Mouse (Mus musculus) lung, adult 2 months (tissue): ENCODE measurements around the gene U2surp.

ENCODE experiments used
- CTCF ChIP-seq: fragments of 200-500 bp; IDR thresholded peaks from 2 replicates; pipeline ENCODE4 v1.5.1; 2011; ENCODE audit warnings: mild to moderate bottlenecking, low read length, control low read depth; ENCODE audit not compliant: insufficient read depth
- POLR2A ChIP-seq: fragments of 200-500 bp; IDR thresholded peaks from 2 replicates; pipeline ENCODE4 v1.6.1; 2011; ENCODE audit warnings: low read depth, mild to moderate bottlenecking, control low read depth, low read length, borderline replicate concordance; ENCODE audit errors: extremely low read depth

GRCm38 (mm10) chr9:95488861-95489260, 22.9 kb downstream of the U2surp start:
- no peak for TF ChIP-seq POLR2A
- TF ChIP-seq CTCF, result no peak
